Mouse (Mus musculus) thymus, postnatal 4 days (tissue): ENCODE measurements around the gene Ccdc120.
"Not testable (repeated sequence)": the region's sequence is repeated elsewhere in the genome, so short reads cannot be mapped to it uniquely, and the experiment has no call there.

ENCODE experiments used
- DNase-seq: peaks from one replicate; pipeline ENCODE4 v3.0.0; 2021

The Ccdc120 gene

GRCm38 (mm10) chrX:7745429-7745828, 5.3 kb downstream of the Ccdc120 start:
- DNase-seq, result no peak

- DNase-seq, result no peak
These were observed 5.8 kb downstream of the Ccdc120 start for GRCm38 (mm10) chrX:7744940-7745339.

- no peak for DNase-seq
These were observed 7.2 kb downstream of the Ccdc120 start for GRCm38 (mm10) chrX:7743470-7743869.

- DNase-seq, result no peak
These were observed 9.6 kb downstream of the Ccdc120 start for GRCm38 (mm10) chrX:7741103-7741502.

- no peak for DNase-seq
These were observed 10.5 kb downstream of the Ccdc120 start for GRCm38 (mm10) chrX:7740082-7740819.

- no peak for DNase-seq
These were observed 11.2 kb downstream of the Ccdc120 start for GRCm38 (mm10) chrX:7739336-7740081.

GRCm38 (mm10) chrX:7733571-7734156, 17.0 kb downstream of the Ccdc120 start:
- peak; percentile 94 for DNase-seq

GRCm38 (mm10) chrX:7728922-7729265, 21.8 kb downstream of the Ccdc120 start:
- DNase-seq, result no peak

GRCm38 (mm10) chrX:7728215-7728921, 22.3 kb downstream of the Ccdc120 start, which contains the start of gene Praf2:
Praf2 (plus strand) TSS chrX:7728439.
- DNase-seq, result peak; percentile 73

- no peak for DNase-seq
These were observed 23.5 kb downstream of the Ccdc120 start for GRCm38 (mm10) chrX:7727176-7727575.

GRCm38 (mm10) chrX:7725841-7726240, 24.9 kb downstream of the Ccdc120 start:
- no peak for DNase-seq

GRCm38 (mm10) chrX:7724135-7724534, 26.6 kb downstream of the Ccdc120 start:
- no peak for DNase-seq

- no peak for DNase-seq
These were observed 28.0 kb downstream of the Ccdc120 start for GRCm38 (mm10) chrX:7722691-7723090.

GRCm38 (mm10) chrX:7722282-7722611, 28.5 kb downstream of the Ccdc120 start:
- DNase-seq, result no peak

GRCm38 (mm10) chrX:7721514-7722281, 29.0 kb downstream of the Ccdc120 start, which contains the start of gene Gm45208:
Gm45208 (plus strand) TSS chrX:7722245.
- peak; percentile 63 for DNase-seq

GRCm38 (mm10) chrX:7716058-7716457, 34.6 kb downstream of the Ccdc120 start:
- peak; percentile 43 for DNase-seq

- peak; percentile 90 for DNase-seq
These were observed 36.4 kb downstream of the Ccdc120 start, which contains the start of gene Wdr45 for GRCm38 (mm10) chrX:7714135-7714899. Wdr45 (plus strand) TSS chrX:7714333.

GRCm38 (mm10) chrX:7713764-7714134, 37.0 kb downstream of the Ccdc120 start:
- not testable (repeated sequence) for DNase-seq

- peak; percentile 75 for DNase-seq
These were observed 53.7 kb downstream of the Ccdc120 start, which contains the start of gene Gpkow for GRCm38 (mm10) chrX:7696954-7697381. Gpkow (plus strand) TSS chrX:7697131.

GRCm38 (mm10) chrX:7696520-7696919, 54.2 kb downstream of the Ccdc120 start:
- DNase-seq, result no peak

GRCm38 (mm10) chrX:7692862-7693261, 57.8 kb downstream of the Ccdc120 start:
- DNase-seq, result peak; percentile 60
